Mouse (Mus musculus): ENCODE measurements at regions not wholly inside any gene's neighbourhood (a gene's known extent, or its start where the extent isn't known, plus 50 kb on each side); places are given as distances from the start of the nearest gene placed in this dataset.

DNA sequence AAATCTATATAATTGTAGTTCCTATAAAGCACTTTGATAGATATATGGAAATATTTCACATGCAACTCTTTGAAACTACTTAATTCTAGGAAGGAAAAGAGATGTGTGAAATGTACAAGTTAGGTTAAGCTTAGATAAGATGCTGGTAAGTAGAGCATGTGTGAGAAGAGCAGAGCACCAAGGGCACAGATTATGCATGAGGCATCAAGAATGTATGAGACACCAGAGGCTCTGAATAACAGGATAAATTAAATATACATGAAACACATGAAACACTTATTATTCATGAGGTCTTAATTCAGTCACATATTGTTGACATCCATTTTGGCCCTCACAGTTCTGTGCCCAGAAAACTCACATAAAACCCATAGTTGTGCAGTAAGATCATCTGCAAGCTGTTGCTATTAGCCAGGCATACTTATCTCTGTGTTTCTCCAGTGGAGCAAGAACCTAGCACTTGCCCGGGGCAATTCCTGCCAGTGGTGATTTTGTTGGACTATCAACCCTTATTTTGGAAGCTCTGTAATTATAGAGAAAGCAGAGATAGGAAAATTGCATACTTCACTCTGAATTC lies 556.1 kb downstream of the Plod2 start:
- Histone ChIP-seq H3K36me3 (ENCODE audit: control insufficient read depth, insufficient read depth, low read length) (no peaks in the 10 kb centered on the region), H3K4me3 (ENCODE audit: low read depth, low read length) (no peak overlapping the region), H3K27ac (ENCODE audit: insufficient read depth, low read depth, low read length) (no peak overlapping the region), H3K4me1 (ENCODE audit: control insufficient read depth, insufficient read depth, insufficient read length, low read length) (no peaks in the 10 kb centered on the region), H3K27me3 (ENCODE audit: control insufficient read depth, insufficient read depth, low read length) (no peaks in the 10 kb centered on the region)
- 76% methylated on average over 1 of the region's 1 CpGs for WGBS
- no peak for TF ChIP-seq CTCF (IDR thresholded peaks at IDR 0.05; ENCODE audit: extremely low read depth, insufficient read length, insufficient replicate concordance, low read depth, low read length)
- no peak for TF ChIP-seq POLR2A (IDR thresholded peaks at IDR 0.05; ENCODE audit: low read depth, low read length)

DNA sequence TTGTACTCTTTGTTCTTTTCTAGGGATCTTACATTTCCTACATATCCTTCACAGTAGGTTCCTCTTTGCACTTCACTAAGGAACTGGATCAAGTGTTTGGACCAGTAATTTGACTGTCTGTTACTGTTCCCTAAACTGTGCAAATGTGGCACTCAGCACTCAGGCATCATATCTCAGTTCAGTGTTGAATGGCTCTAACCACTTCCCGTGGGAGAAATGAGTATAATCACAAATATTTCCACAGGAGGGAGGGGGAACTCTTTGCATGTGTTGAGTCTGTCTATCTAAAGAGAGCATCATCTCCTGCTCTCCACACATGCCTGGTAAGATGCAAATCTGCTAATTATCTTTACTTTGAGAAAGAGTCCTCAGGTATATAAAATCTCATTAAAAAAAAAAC lies 588.5 kb downstream of the Plod2 start:
- Histone ChIP-seq H3K4me1 (ENCODE audit: control insufficient read depth, insufficient read depth, insufficient read length, low read length) (no peaks in the 10 kb centered on the region), H3K4me3 (ENCODE audit: low read depth, low read length) (no peak overlapping the region), H3K27ac (ENCODE audit: insufficient read depth, low read depth, low read length) (no peak overlapping the region), H3K27me3 (ENCODE audit: control insufficient read depth, insufficient read depth, low read length) (no peaks in the 10 kb centered on the region), H3K36me3 (ENCODE audit: control insufficient read depth, insufficient read depth, low read length) (no peaks in the 10 kb centered on the region)
- WGBS: 48% methylated on average over 1 of the region's 1 CpGs
- no peak for TF ChIP-seq POLR2A (IDR thresholded peaks at IDR 0.05; ENCODE audit: low read depth, low read length)
- no peak for TF ChIP-seq CTCF (IDR thresholded peaks at IDR 0.05; ENCODE audit: extremely low read depth, insufficient read length, insufficient replicate concordance, low read depth, low read length)

DNA sequence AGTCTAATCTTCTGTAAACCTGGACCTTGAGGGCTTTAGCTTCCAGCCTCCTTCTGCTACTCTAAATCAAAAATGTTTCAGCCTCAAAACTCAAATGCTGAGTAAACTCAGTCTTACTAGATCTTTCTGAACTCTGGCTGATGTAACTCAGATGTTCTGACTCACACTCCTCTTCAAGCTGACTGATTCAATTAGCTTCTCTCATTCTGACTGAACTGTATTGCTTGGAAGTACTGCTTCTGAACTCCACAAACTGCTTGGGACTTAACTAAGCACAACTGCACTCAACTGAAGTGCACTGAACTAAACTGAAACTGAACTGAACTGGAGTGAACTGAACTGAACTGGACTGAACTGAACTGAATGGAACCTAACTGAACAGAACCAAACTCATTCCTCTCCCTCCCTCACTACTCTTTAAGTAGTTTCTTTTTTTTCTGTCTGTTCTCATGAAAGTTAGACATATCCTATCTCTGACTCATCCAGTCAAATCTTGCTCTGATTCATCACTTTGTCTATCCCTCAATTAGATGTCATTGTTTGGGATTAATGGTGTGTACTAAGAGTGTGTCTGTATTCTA lies 589.7 kb downstream of the Plod2 start:
- Histone ChIP-seq H3K36me3 (ENCODE audit: control insufficient read depth, insufficient read depth, low read length) (no peaks in the 10 kb centered on the region), H3K4me3 (ENCODE audit: low read depth, low read length) (no peak overlapping the region), H3K27ac (ENCODE audit: insufficient read depth, low read depth, low read length) (no peak overlapping the region), H3K27me3 (ENCODE audit: control insufficient read depth, insufficient read depth, low read length) (no peaks in the 10 kb centered on the region), H3K4me1 (ENCODE audit: control insufficient read depth, insufficient read depth, insufficient read length, low read length) (no peaks in the 10 kb centered on the region)
- TF ChIP-seq POLR2A (IDR thresholded peaks at IDR 0.05; ENCODE audit: low read depth, low read length): no peak
- TF ChIP-seq CTCF (IDR thresholded peaks at IDR 0.05; ENCODE audit: extremely low read depth, insufficient read length, insufficient replicate concordance, low read depth, low read length): no peak

DNA sequence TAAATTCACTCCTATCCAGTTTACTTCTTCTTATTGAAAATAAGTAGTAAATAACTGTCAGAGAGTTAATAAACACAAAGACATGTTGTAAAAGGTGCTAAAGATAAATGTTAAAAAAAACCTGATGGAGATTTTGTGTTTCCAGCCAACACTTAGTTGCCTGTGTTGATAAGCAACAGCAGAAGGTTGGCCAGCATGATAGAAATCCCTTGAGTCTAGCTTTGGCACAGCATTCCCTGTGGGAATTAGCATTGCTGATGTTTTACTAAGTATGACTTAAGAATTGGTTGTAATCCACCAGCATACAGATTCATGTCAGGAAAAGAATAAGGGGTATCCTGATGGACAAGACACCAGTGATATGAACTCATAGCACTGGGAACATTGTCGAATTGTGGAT lies 594.3 kb downstream of the Plod2 start:
- 72% methylated on average over 1 of the region's 1 CpGs for WGBS
- H3K27me3 ChIP-seq (ENCODE audit: control insufficient read depth, insufficient read depth, low read length): no peaks in the 10 kb centered on the region

DNA sequence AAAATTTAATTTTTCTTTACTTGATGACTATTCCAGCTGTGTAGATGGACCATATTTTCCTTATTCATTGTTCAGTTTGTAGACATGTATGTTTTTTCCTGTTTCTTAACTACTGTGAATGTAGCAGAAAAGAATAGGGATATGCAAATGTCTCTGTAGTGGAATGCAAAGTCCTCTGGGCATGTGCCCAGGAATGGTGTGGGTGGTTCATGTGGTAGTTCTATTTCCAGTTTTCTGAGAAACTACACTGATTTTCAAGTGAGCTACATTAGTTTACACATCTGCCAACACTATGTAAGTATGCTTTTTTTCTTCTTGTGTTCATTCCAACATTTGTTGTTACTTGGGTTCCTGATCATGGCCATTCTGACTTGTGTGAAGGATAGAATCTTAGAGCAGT lies 628.0 kb downstream of the Plod2 start:
- no peak overlapping the region for H3K4me3 ChIP-seq (ENCODE audit: low read depth, low read length)
- no peak overlapping the region for H3K27ac ChIP-seq (ENCODE audit: insufficient read depth, low read depth, low read length)
- H3K27me3 ChIP-seq (ENCODE audit: control insufficient read depth, insufficient read depth, low read length): no peaks in the 10 kb centered on the region
- no peaks in the 10 kb centered on the region for H3K4me1 ChIP-seq (ENCODE audit: control insufficient read depth, insufficient read depth, insufficient read length, low read length)
- TF ChIP-seq POLR2A (IDR thresholded peaks at IDR 0.05; ENCODE audit: low read depth, low read length) (no peak), CTCF (IDR thresholded peaks at IDR 0.05; ENCODE audit: extremely low read depth, insufficient read length, insufficient replicate concordance, low read depth, low read length) (no peak)
- no peaks in the 10 kb centered on the region for H3K36me3 ChIP-seq (ENCODE audit: control insufficient read depth, insufficient read depth, low read length)

More for the DNA sequence above, 594.3 kb downstream of the Plod2 start:
- no peak overlapping the region for H3K27ac ChIP-seq (ENCODE audit: insufficient read depth, low read depth, low read length)
- TF ChIP-seq POLR2A (IDR thresholded peaks at IDR 0.05; ENCODE audit: low read depth, low read length) (no peak), CTCF (IDR thresholded peaks at IDR 0.05; ENCODE audit: extremely low read depth, insufficient read length, insufficient replicate concordance, low read depth, low read length) (no peak)
- no peaks in the 10 kb centered on the region for H3K36me3 ChIP-seq (ENCODE audit: control insufficient read depth, insufficient read depth, low read length)
- no peaks in the 10 kb centered on the region for H3K4me1 ChIP-seq (ENCODE audit: control insufficient read depth, insufficient read depth, insufficient read length, low read length)
- no peak overlapping the region for H3K4me3 ChIP-seq (ENCODE audit: low read depth, low read length)

DNA sequence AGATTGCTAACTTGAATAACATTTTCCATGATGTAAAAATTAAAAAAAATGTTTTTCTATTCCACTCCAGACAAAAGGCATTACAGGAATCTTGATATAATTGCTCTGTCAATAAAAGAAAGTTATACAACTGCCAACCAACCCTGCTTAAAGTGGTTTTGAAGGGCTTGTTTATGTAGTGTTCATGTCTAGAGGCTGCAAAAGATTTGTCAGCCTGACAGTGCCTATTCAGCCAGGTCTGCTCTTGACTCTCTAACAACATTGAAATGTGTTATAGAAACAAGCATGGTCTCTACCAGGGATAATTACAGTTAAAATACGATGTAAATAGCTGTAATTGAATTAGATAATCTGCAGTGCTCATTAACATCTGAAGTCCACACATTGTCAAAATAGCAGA lies 644.6 kb downstream of the Plod2 start:
- H3K27ac ChIP-seq (ENCODE audit: insufficient read depth, low read depth, low read length): no peak overlapping the region
- TF ChIP-seq POLR2A (IDR thresholded peaks at IDR 0.05; ENCODE audit: low read depth, low read length): no peak
- no peak for TF ChIP-seq CTCF (IDR thresholded peaks at IDR 0.05; ENCODE audit: extremely low read depth, insufficient read length, insufficient replicate concordance, low read depth, low read length)
- H3K4me1 ChIP-seq (ENCODE audit: control insufficient read depth, insufficient read depth, insufficient read length, low read length): no peaks in the 10 kb centered on the region
- H3K27me3 ChIP-seq (ENCODE audit: control insufficient read depth, insufficient read depth, low read length): no peaks in the 10 kb centered on the region
- no peaks in the 10 kb centered on the region for H3K36me3 ChIP-seq (ENCODE audit: control insufficient read depth, insufficient read depth, low read length)
- H3K4me3 ChIP-seq (ENCODE audit: low read depth, low read length): no peak overlapping the region
- 50% methylated on average over 1 of the region's 1 CpGs for WGBS

DNA sequence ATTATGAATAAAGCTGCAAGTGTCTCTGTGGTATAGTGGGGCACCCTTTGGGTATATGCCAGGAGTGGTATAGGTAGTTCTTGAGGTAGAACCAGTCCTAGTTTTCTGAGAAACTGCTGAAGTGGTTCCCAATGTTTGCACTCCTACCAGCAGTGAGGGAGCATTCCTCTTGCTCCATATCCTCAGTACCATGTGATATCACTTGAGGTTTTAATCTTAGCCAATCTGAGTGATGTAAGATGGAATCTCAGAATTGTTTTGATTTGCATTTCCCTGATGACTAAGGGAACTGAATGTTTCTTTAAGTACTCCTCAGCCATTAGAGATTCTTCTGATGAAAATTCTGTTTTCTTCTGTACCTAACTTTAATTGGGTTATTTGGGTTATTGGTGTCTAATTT lies 690.5 kb downstream of the Plod2 start:
- Histone ChIP-seq H3K27me3 (ENCODE audit: control insufficient read depth, insufficient read depth, low read length) (no peaks in the 10 kb centered on the region), H3K27ac (ENCODE audit: insufficient read depth, low read depth, low read length) (no peak overlapping the region), H3K36me3 (ENCODE audit: control insufficient read depth, insufficient read depth, low read length) (no peaks in the 10 kb centered on the region), H3K4me1 (ENCODE audit: control insufficient read depth, insufficient read depth, insufficient read length, low read length) (no peaks in the 10 kb centered on the region), H3K4me3 (ENCODE audit: low read depth, low read length) (no peak overlapping the region)
- TF ChIP-seq CTCF (IDR thresholded peaks at IDR 0.05; ENCODE audit: extremely low read depth, insufficient read length, insufficient replicate concordance, low read depth, low read length): no peak
- no peak for TF ChIP-seq POLR2A (IDR thresholded peaks at IDR 0.05; ENCODE audit: low read depth, low read length)

Measured in small intestine, adult 2 months (tissue).